Mouse (Mus musculus) CH12.LX (cell line): ENCODE measurements around the gene Abcb9.

Source experiments
- CHD2 ChIP-seq: IDR thresholded peaks from 2 replicates; pipeline ENCODE4 v1.6.1; 2011; ENCODE audit warnings: low read length, improper control_type of control experiment
- CTCF ChIP-seq, 2 experiments: IDR thresholded peaks in 1 of 2; conservative IDR thresholded peaks in 1 of 2; 2 replicates each; pipeline ENCODE4 v1.5.1; 2011 to 2012; ENCODE audit warnings: low read depth in 2 of 2, low read length in 2 of 2, improper control_type of control experiment in 1 of 2, inconsistent platforms in 1 of 2, mild to moderate bottlenecking in 1 of 2, moderate library complexity in 1 of 2
- EP300 ChIP-seq: IDR thresholded peaks from 2 replicates; pipeline ENCODE4 v1.6.1; 2011; ENCODE audit warnings: low read length, improper control_type of control experiment
- MAX ChIP-seq: IDR thresholded peaks from 2 replicates; pipeline ENCODE4 v1.6.1; 2011; ENCODE audit warnings: low read length, improper control_type of control experiment
- RCOR1 ChIP-seq: conservative IDR thresholded peaks from 2 replicates; pipeline ENCODE4 v1.6.1; 2012; ENCODE audit warnings: low read depth, mild to moderate bottlenecking, inconsistent platforms, low read length, improper control_type of control experiment
- UBTF ChIP-seq: IDR thresholded peaks from 2 replicates; pipeline ENCODE4 v1.6.1; 2012; ENCODE audit warnings: low read depth, mild to moderate bottlenecking, inconsistent platforms, low read length, improper control_type of control experiment, moderate library complexity
- ZNF384 ChIP-seq: IDR thresholded peaks from 2 replicates; pipeline ENCODE4 v1.6.1; 2012; ENCODE audit warnings: low read depth, low read length, improper control_type of control experiment, inconsistent platforms

GRCm38 (mm10) chr5:124095077-124095581 lies 469 bp downstream of the Abcb9 start:
- TF ChIP-seq CTCF (conservative IDR thresholded peaks at IDR 0.05 in 1 of 2, IDR thresholded peaks at IDR 0.05 in 1 of 2; ENCODE audit: low read depth in 2 of 2, low read length in 2 of 2) (no peak), CHD2 (no peak), ZNF384 (no peak), UBTF (no peak), RCOR1 (no peak), MAX (no peak), EP300 (no peak)
